Mouse (Mus musculus) neural tube, embryonic 12.5 days (tissue): ENCODE results near the gene Cdc6. TPM values are rescaled to one million over a fixed set of nuclear protein-coding genes. Genes with fewer than 3 reads are reported as not detected.

ENCODE experiments used
- ATAC-seq: fragments of 200-750 bp; cut with Nextera tagmentation; 2 replicates; pipeline ENCODE4 v1.8.0; 2017; ENCODE audit warnings: low read depth, mild to moderate bottlenecking, moderate TSS enrichment, moderate library complexity; ENCODE audit not compliant: low FRiP score
- H3K27ac ChIP-seq: fragments of 300-500 bp; sonication (generic); 2 replicates; pipeline ENCODE4 v1.5.1; 2016
- H3K27me3 ChIP-seq: fragments of 300-500 bp; sonication (generic); replicated peaks from 2 replicates; pipeline ENCODE4 v1.6.1; 2016; ENCODE audit warnings: mild to moderate bottlenecking
- H3K36me3 ChIP-seq: fragments of 300-500 bp; sonication (generic); 2 replicates; pipeline ENCODE4 v1.6.1; 2016; ENCODE audit warnings: mild to moderate bottlenecking
- H3K4me1 ChIP-seq: fragments of 300-500 bp; sonication (generic); 2 replicates; pipeline ENCODE4 v1.6.1; 2016
- H3K4me2 ChIP-seq: fragments of 300-500 bp; sonication (generic); replicated peaks from 2 replicates; pipeline ENCODE4 v1.6.1; 2016; ENCODE audit warnings: mild to moderate bottlenecking
- H3K4me3 ChIP-seq: fragments of 300-500 bp; sonication (generic); 2 replicates; pipeline ENCODE4 v1.5.1; 2016
- H3K9ac ChIP-seq: fragments of 300-500 bp; sonication (generic); 2 replicates; pipeline ENCODE4 v1.6.1; 2016; ENCODE audit warnings: mild to moderate bottlenecking
- H3K9me3 ChIP-seq: fragments of 300-500 bp; sonication (generic); 2 replicates; pipeline ENCODE4 v1.6.1; 2016; ENCODE audit warnings: mild to moderate bottlenecking
- WGBS: fragments of 180-500 bp; shearing (Covaris S2); methylation state at CpG from one replicate; pipeline ENCODE4 v1.1.7; 2016; 5-methylcytosine and 5-hydroxymethylcytosine counted together
- polyA plus RNA-seq: library from polyadenylated mRNA; unstranded; fragments of >200 nt; fragmentation: Nextera tagmentation; extraction: Ambion mirVana; gene quantifications from 2 replicates; pipeline ENCODE4 v1.2.1, GENCODE M21; 2016

The Cdc6 gene
- polyA plus RNA-seq, 1 experiment from 2014 or later = 19.2 TPM

DNA sequence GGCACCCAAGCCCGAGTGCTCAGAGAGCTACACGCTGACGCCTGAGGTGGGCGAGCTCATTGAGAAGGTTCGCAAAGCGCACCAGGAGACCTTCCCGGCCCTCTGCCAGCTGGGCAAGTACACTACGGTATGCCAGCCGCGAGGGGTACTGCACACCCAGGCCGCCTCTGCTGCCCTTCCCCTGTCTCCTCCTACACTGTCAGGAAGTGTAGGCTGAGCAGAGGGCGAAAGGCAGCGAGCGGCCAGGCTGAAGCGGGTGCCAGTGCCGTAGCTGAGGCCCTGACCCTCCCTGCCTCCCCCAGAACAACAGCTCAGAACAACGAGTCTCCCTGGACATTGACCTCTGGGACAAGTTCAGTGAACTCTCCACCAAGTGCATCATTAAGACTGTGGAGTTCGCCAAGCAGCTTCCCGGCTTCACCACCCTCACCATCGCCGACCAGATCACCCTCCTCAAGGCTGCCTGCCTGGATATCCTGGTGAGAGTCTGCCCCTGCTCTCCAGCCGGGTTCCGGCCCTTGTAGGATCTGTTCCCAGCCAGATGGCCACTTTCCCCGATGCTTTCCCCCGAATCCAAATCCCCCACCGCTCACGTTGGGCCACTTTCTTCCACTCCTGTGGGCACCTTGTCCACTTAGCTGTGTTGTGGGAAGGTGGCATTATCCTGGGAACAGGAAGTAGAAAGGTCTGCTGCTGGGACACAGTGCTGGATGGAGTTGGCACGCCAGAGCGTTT is 62.8 kb downstream of the Cdc6 start:
- H3K4me3 ChIP-seq = peak overlapping the region; percentile 22
- WGBS = 41% methylated on average over 29 of the region's 29 CpGs
- H3K9me3 ChIP-seq = no peaks in the 10 kb centered on the region
- no peaks in the 10 kb centered on the region for H3K27me3 ChIP-seq
- H3K4me2 ChIP-seq = peak overlapping the region; percentile 96
- no peak for ATAC-seq
- peaks cover 61% of the 10 kb centered on the region for H3K36me3 ChIP-seq
- H3K27ac ChIP-seq = peak overlapping the region; percentile 97
- H3K4me1 ChIP-seq = peaks cover 71% of the 10 kb centered on the region
- H3K9ac ChIP-seq = peak overlapping the region; percentile 84

DNA sequence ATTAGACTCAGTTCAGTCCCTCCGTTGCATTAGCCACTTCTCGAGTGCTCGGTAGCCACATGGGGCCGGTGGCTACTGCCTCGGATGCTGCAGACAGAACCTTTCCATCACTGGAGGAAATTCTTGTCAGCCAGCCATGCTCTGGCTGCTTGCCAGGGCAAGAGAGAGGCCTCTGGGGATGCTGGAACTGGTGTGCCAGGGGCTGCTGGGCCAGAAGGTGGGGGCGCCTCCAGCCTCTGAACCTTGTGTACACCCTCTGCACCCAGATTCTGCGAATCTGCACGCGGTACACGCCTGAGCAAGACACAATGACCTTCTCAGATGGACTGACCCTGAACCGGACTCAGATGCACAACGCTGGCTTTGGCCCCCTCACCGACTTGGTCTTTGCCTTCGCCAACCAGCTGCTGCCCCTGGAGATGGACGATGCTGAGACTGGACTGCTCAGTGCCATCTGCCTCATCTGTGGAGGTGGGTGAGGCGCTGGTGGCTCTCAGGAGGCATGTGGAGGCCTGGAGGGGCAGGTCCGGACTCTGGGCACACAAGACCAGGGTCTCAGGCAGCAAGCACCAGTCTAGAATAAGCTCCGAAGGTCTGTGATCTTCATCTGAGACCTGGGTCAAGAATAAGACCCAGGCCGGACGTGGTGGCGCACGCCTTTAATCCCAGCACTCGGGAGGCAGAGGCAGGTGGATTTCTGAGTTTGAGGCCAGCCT is 63.9 kb downstream of the Cdc6 start:
- Histone ChIP-seq H3K9me3 (no peaks in the 10 kb centered on the region), H3K27me3 (no peaks in the 10 kb centered on the region), H3K9ac (peak overlapping the region; percentile 84; the same call in 1 of the 2 replicates), H3K36me3 (peaks cover 61% of the 10 kb centered on the region), H3K4me2 (peak overlapping the region; percentile 96), H3K4me1 (peaks cover 60% of the 10 kb centered on the region), H3K27ac (peak overlapping the region; percentile 97), H3K4me3 (no peak overlapping the region)
- ATAC-seq = no peak
- 59% methylated on average over 23 of the region's 23 CpGs for WGBS

DNA sequence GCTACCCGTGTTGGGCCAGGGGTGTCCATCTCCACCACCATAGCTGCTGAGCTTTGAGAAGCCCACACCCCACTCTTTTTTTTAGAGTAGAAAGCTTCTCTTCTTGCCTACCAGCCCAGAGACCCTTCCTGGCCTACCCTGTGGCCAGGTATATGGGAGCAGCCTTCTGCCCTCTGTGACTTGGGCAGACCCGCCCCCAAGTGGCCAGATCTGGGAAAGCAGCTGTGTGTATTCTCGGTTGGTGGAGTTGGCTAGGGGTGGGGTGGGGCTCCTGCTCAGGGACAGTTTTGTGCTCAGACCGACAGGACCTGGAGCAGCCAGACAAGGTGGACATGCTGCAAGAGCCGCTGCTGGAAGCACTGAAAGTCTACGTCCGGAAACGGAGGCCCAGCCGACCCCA is 64.6 kb downstream of the Cdc6 start:
- no peak for ATAC-seq
- peaks cover 53% of the 10 kb centered on the region for H3K4me1 ChIP-seq

DNA sequence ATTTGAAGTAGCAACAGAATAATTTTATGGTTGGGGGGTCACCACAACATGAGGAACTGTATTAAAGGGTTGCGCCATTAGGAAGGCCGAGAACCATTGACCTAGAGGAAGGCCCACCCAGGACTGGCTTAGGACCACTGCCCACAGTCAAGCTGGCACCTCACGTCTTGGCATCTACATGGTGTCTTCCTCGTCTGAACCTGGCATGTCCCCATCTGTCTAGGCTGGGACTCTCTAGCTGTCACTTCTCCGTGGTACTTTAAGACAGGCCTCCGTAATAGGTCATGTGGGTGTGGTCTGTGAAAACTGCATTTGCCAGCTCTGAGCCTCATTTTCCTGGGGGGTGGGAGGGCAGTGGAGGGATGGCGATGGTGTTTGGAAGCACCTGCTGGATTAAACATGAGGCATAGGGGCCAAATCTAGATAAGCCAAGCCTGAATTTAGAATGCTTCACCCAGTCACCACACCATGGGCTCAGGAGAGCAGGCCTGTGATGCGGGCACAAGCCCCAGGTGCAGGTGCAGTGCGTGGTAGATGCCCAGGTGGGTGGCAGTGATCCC is 65.3 kb downstream of the Cdc6 start:
- no peak overlapping the region for H3K9ac ChIP-seq
- H3K4me1 ChIP-seq = peaks cover 46% of the 10 kb centered on the region
- no peak overlapping the region for H3K4me2 ChIP-seq
- no peaks in the 10 kb centered on the region for H3K27me3 ChIP-seq
- ATAC-seq = no peak
- no peaks in the 10 kb centered on the region for H3K9me3 ChIP-seq
- H3K27ac ChIP-seq = 0 out of 2 replicates have a peak overlapping the region, but pooled peaks have one; percentile 1
- H3K36me3 ChIP-seq = peaks cover 58% of the 10 kb centered on the region
- 92% methylated on average over 9 of the region's 9 CpGs for WGBS
- H3K4me3 ChIP-seq = no peak overlapping the region

More for the DNA sequence above, 64.6 kb downstream of the Cdc6 start:
- Histone ChIP-seq H3K4me3 (no peak overlapping the region), H3K9me3 (no peaks in the 10 kb centered on the region), H3K4me2 (no peak overlapping the region), H3K27ac (no peak overlapping the region), H3K9ac (no peak overlapping the region), H3K36me3 (peaks cover 58% of the 10 kb centered on the region), H3K27me3 (no peaks in the 10 kb centered on the region)
- WGBS = 50% methylated on average over 9 of the region's 9 CpGs

Other genes with a start within 250 kb of the Cdc6 start
- not detected in 2 replicates for gene Gsdma, start 243.4 kb upstream of the Cdc6 start, polyA plus RNA-seq
- 231 and 234 TPM in 2 replicates for gene Psmd3, start 225.2 kb upstream of the Cdc6 start, polyA plus RNA-seq
- gene Csf3, start 206.5 kb upstream of the Cdc6 start, polyA plus RNA-seq = not detected in 2 replicates
- gene Med24, start 178.4 kb upstream of the Cdc6 start, polyA plus RNA-seq = 78.7 and 80.0 TPM in 2 replicates
- 56.9 and 67.0 TPM in 2 replicates for gene Thra, start 167.2 kb upstream of the Cdc6 start, polyA plus RNA-seq
- 1.5 and 2.1 TPM in 2 replicates for gene Nr1d1, start 132.5 kb upstream of the Cdc6 start, polyA plus RNA-seq
- gene Msl1, start 112.3 kb upstream of the Cdc6 start, polyA plus RNA-seq = 37.0 and 40.8 TPM in 2 replicates
- 65.1 and 68.5 TPM in 2 replicates for gene Casc3, start 102.9 kb upstream of the Cdc6 start, polyA plus RNA-seq
- 4.4 and 4.7 TPM in 2 replicates for gene Rapgefl1, start 71.0 kb upstream of the Cdc6 start, polyA plus RNA-seq
- gene Wipf2, start 44.2 kb upstream of the Cdc6 start, polyA plus RNA-seq = 4.2 and 5.4 TPM in 2 replicates
- gene Rara, start 20.0 kb downstream of the Cdc6 start, polyA plus RNA-seq = 51.1 and 52.5 TPM in 2 replicates
- 1.8 and 2.0 TPM in 2 replicates for gene Gjd3, start 75.2 kb downstream of the Cdc6 start, polyA plus RNA-seq
- gene Top2a, start 116.4 kb downstream of the Cdc6 start, polyA plus RNA-seq = 190 and 194 TPM in 2 replicates
- 327 and 330 TPM in 2 replicates for gene Igfbp4, start 133.4 kb downstream of the Cdc6 start, polyA plus RNA-seq
- 0.22 and 0.41 TPM in 2 replicates for gene Tns4, start 181.5 kb downstream of the Cdc6 start, polyA plus RNA-seq
- gene Ccr7, start 247.3 kb downstream of the Cdc6 start, polyA plus RNA-seq = 0.19 and 0.23 TPM in 2 replicates